Mouse (Mus musculus): ENCODE measurements around the gene Tmem158.

Gene Tmem158

GRCm38 (mm10) chr9:123245146-123245545 is 15.4 kb downstream of the Tmem158 start:
- DNase-seq: no peak

GRCm38 (mm10) chr9:123243988-123244387 is 16.6 kb downstream of the Tmem158 start:
- no peak for DNase-seq

GRCm38 (mm10) chr9:123241191-123241590 is 19.4 kb downstream of the Tmem158 start:
- no peak for DNase-seq

- DNase-seq: no peak
Measured at GRCm38 (mm10) chr9:123240751-123241150, 19.8 kb downstream of the Tmem158 start.

- DNase-seq: no peak
Measured at GRCm38 (mm10) chr9:123240271-123240670, 20.3 kb downstream of the Tmem158 start.

GRCm38 (mm10) chr9:123239651-123240050 is 20.9 kb downstream of the Tmem158 start:
- DNase-seq: no peak

GRCm38 (mm10) chr9:123238256-123239045 is 22.1 kb downstream of the Tmem158 start:
- DNase-seq: no peak

GRCm38 (mm10) chr9:123237739-123238138 is 22.8 kb downstream of the Tmem158 start:
- no peak for DNase-seq

GRCm38 (mm10) chr9:123235621-123236020 is 24.9 kb downstream of the Tmem158 start:
- DNase-seq: no peak

- no peak for DNase-seq
Measured at GRCm38 (mm10) chr9:123229826-123230225, 30.7 kb downstream of the Tmem158 start.

- DNase-seq: no peak
Measured at GRCm38 (mm10) chr9:123228671-123229070, 31.9 kb downstream of the Tmem158 start.

GRCm38 (mm10) chr9:123227106-123227750 is 33.3 kb downstream of the Tmem158 start:
- DNase-seq: no peak

GRCm38 (mm10) chr9:123224863-123225431 is 35.6 kb downstream of the Tmem158 start:
- no peak for DNase-seq

- no peak for DNase-seq
Measured at GRCm38 (mm10) chr9:123219826-123220225, 40.7 kb downstream of the Tmem158 start.

- no peak for DNase-seq
Measured at GRCm38 (mm10) chr9:123215621-123216440, 44.7 kb downstream of the Tmem158 start, which contains the start of gene Cdcp1. Cdcp1 (minus strand) TSS chr9:123216038.

- no peak for DNase-seq
Measured at GRCm38 (mm10) chr9:123213371-123213770, 47.2 kb downstream of the Tmem158 start.

All from cerebellum, postnatal 14 days (tissue).